Mouse (Mus musculus) liver, adult (tissue): ENCODE results near the gene S100a6.

Experiments
- GATA4 ChIP-seq: IDR thresholded peaks from 2 replicates; pipeline ENCODE4 v1.6.1; 2014; ENCODE audit warnings: mild to moderate bottlenecking, low read length; ENCODE audit not compliant: insufficient replicate concordance

Gene S100a6

GRCm38 (mm10) chr3:90611494-90611893 is 1.2 kb upstream of the S100a6 start:
- no peak for TF ChIP-seq GATA4

- no peak for TF ChIP-seq GATA4
These were observed 621 bp upstream of the S100a6 start for GRCm38 (mm10) chr3:90612061-90612460.

GRCm38 (mm10) chr3:90613461-90614147 is 922 bp downstream of the S100a6 start:
- TF ChIP-seq GATA4: no peak

GRCm38 (mm10) chr3:90614148-90614530 is 1.5 kb downstream of the S100a6 start:
- no peak for TF ChIP-seq GATA4

- no peak for TF ChIP-seq GATA4
These were observed 2.0 kb downstream of the S100a6 start for GRCm38 (mm10) chr3:90614611-90615251.

- TF ChIP-seq GATA4: no peak
These were observed 2.7 kb downstream of the S100a6 start for GRCm38 (mm10) chr3:90615415-90615814.

- TF ChIP-seq GATA4: no peak
These were observed 3.2 kb downstream of the S100a6 start for GRCm38 (mm10) chr3:90615911-90616310.

GRCm38 (mm10) chr3:90617586-90617985 is 4.9 kb downstream of the S100a6 start:
- TF ChIP-seq GATA4: no peak

- TF ChIP-seq GATA4: no peak
These were observed 8.9 kb downstream of the S100a6 start for GRCm38 (mm10) chr3:90621552-90621951.

- no peak for TF ChIP-seq GATA4
These were observed 10.9 kb downstream of the S100a6 start for GRCm38 (mm10) chr3:90623435-90624071.

- no peak for TF ChIP-seq GATA4
These were observed 12.8 kb downstream of the S100a6 start for GRCm38 (mm10) chr3:90625496-90625895.

GRCm38 (mm10) chr3:90626266-90627021 is 13.8 kb downstream of the S100a6 start:
- no peak for TF ChIP-seq GATA4

- TF ChIP-seq GATA4: no peak
These were observed 14.7 kb downstream of the S100a6 start for GRCm38 (mm10) chr3:90627366-90627765.

- TF ChIP-seq GATA4: no peak
These were observed 15.1 kb downstream of the S100a6 start for GRCm38 (mm10) chr3:90627807-90628206.

GRCm38 (mm10) chr3:90629298-90629697 is 16.6 kb downstream of the S100a6 start:
- no peak for TF ChIP-seq GATA4

GRCm38 (mm10) chr3:90631984-90632383 is 19.3 kb downstream of the S100a6 start:
- TF ChIP-seq GATA4: no peak
